Mouse (Mus musculus) megakaryocyte, embryonic 14.5 days (primary cell): ENCODE data around the gene Aqr.

Experiments used
- FLI1 ChIP-seq: IDR thresholded peaks from 2 replicates; pipeline ENCODE4 v1.6.1; 2012; ENCODE audit warnings: low read length, inconsistent platforms, mixed read lengths
- GATA1 ChIP-seq: IDR thresholded peaks from 3 replicates; pipeline ENCODE4 v1.6.1; 2012; ENCODE audit warnings: mixed read lengths, low read length, inconsistent platforms, borderline replicate concordance

DNA sequence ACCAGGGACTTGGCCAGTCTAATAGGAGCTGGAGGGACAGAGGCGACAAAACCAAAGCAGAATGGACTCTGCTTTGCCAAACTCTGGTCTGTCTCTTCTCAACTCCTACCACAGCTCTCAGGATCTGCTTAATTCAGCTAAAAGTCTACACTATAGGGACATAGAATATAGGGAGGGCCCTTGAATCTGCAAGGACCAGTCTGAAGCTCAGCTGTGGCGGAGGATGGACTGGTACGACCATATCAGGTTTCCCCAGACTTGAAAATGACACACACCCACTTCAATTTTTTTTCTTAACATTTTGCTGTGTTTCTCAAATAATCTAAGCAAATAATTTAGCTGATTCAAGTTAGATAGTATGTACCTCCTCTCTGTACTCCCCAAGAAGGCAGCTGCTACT, 69.6 kb downstream of the Aqr start:
- TF ChIP-seq GATA1 (no peak), FLI1 (no peak)
